Mouse (Mus musculus): ENCODE results near the gene Tbc1d1.

Tbc1d1 gene

GRCm38 (mm10) chr5:64364432-64365125 lies 208.5 kb downstream of the Tbc1d1 start:
- DNase-seq: peak; percentile 52

GRCm38 (mm10) chr5:64365187-64366066 lies 209.3 kb downstream of the Tbc1d1 start:
- DNase-seq: no peak

GRCm38 (mm10) chr5:64366113-64366512 lies 210.0 kb downstream of the Tbc1d1 start:
- no peak for DNase-seq

- peak; percentile 90 for DNase-seq
Observed at GRCm38 (mm10) chr5:64367426-64367825, 211.3 kb downstream of the Tbc1d1 start.

GRCm38 (mm10) chr5:64371331-64371831 lies 215.3 kb downstream of the Tbc1d1 start:
- DNase-seq: peak; percentile 58

- DNase-seq: no peak
Observed at GRCm38 (mm10) chr5:64372292-64372961, 216.3 kb downstream of the Tbc1d1 start.

GRCm38 (mm10) chr5:64373695-64374094 lies 217.6 kb downstream of the Tbc1d1 start:
- no peak for DNase-seq

GRCm38 (mm10) chr5:64375851-64376250 lies 219.7 kb downstream of the Tbc1d1 start:
- no peak for DNase-seq

GRCm38 (mm10) chr5:64376466-64376865 lies 220.4 kb downstream of the Tbc1d1 start:
- no peak for DNase-seq

GRCm38 (mm10) chr5:64377705-64378104 lies 221.6 kb downstream of the Tbc1d1 start:
- DNase-seq: no peak

GRCm38 (mm10) chr5:64378591-64379275 lies 222.6 kb downstream of the Tbc1d1 start:
- DNase-seq: peak; percentile 57

GRCm38 (mm10) chr5:64379829-64380228 lies 223.7 kb downstream of the Tbc1d1 start:
- no peak for DNase-seq

GRCm38 (mm10) chr5:64380698-64381375 lies 224.7 kb downstream of the Tbc1d1 start:
- DNase-seq: peak; percentile 62

- DNase-seq: no peak
Observed at GRCm38 (mm10) chr5:64381538-64381937, 225.4 kb downstream of the Tbc1d1 start.

- peak; percentile 90 for DNase-seq
Observed at GRCm38 (mm10) chr5:64382451-64383057, 226.4 kb downstream of the Tbc1d1 start.

GRCm38 (mm10) chr5:64383215-64383614 lies 227.1 kb downstream of the Tbc1d1 start:
- no peak for DNase-seq

- DNase-seq: no peak
Observed at GRCm38 (mm10) chr5:64384546-64384945, 228.4 kb downstream of the Tbc1d1 start.

GRCm38 (mm10) chr5:64386996-64387395 lies 230.9 kb downstream of the Tbc1d1 start:
- no peak for DNase-seq

- DNase-seq: peak; percentile 61
Observed at GRCm38 (mm10) chr5:64389202-64389929, 233.3 kb downstream of the Tbc1d1 start.

GRCm38 (mm10) chr5:64391346-64391745 lies 235.2 kb downstream of the Tbc1d1 start:
- DNase-seq: peak; percentile 33
